Mouse (Mus musculus) heart, embryonic 11.5 days (tissue): ENCODE results near the gene Pou2f1. TPM values are rescaled to one million over a fixed set of nuclear protein-coding genes. Genes with fewer than 3 reads are reported as not detected.

Source experiments
- ATAC-seq: fragments of 200-750 bp; cut with Nextera tagmentation; replicated peaks from 2 replicates; pipeline ENCODE4 v1.8.0; 2017; ENCODE audit warnings: moderate library complexity; ENCODE audit not compliant: insufficient number of reproducible peaks, low FRiP score, low TSS enrichment
- H3K27ac ChIP-seq: fragments of 300-500 bp; sonication (generic); 2 replicates; pipeline ENCODE4 v1.5.1; 2014; ENCODE audit warnings: mild to moderate bottlenecking, low read depth, low read length
- H3K27me3 ChIP-seq: fragments of 300-500 bp; sonication (generic); 2 replicates; pipeline ENCODE4 v1.6.1; 2014; ENCODE audit warnings: mild to moderate bottlenecking, low read length, mixed read lengths; ENCODE audit not compliant: control insufficient read depth, insufficient read depth
- H3K36me3 ChIP-seq: fragments of 300-500 bp; sonication (generic); 2 replicates; pipeline ENCODE4 v1.6.1; 2014; ENCODE audit warnings: mild to moderate bottlenecking, low read length, moderate library complexity, mixed read lengths; ENCODE audit not compliant: control insufficient read depth, insufficient read depth
- H3K4me1 ChIP-seq: fragments of 300-500 bp; sonication (generic); 2 replicates; pipeline ENCODE4 v1.6.1; 2014; ENCODE audit warnings: low read length; ENCODE audit not compliant: control insufficient read depth, insufficient read depth
- H3K4me2 ChIP-seq: fragments of 300-500 bp; sonication (generic); 2 replicates; pipeline ENCODE4 v1.6.1; 2014; ENCODE audit warnings: mild to moderate bottlenecking, moderate library complexity
- H3K4me3 ChIP-seq: fragments of 300-500 bp; sonication (generic); 2 replicates; pipeline ENCODE4 v1.5.1; 2014; ENCODE audit warnings: low read depth, low read length
- H3K9ac ChIP-seq: fragments of 300-500 bp; sonication (generic); 2 replicates; pipeline ENCODE4 v1.6.1; 2014; ENCODE audit warnings: mild to moderate bottlenecking, low read depth, low read length, moderate library complexity
- H3K9me3 ChIP-seq: fragments of 300-500 bp; sonication (generic); replicated peaks from 2 replicates; pipeline ENCODE4 v1.6.1; 2016; ENCODE audit warnings: low read length; ENCODE audit not compliant: control insufficient read depth
- WGBS: fragments of 180-500 bp; shearing (Covaris S2); extraction: QIAGEN DNeasy Blood & Tissue Kit; methylation state at CpG from one replicate; pipeline ENCODE4 v1.1.7; 2014; ENCODE audit not compliant: insufficient replicate concordance; 5-methylcytosine and 5-hydroxymethylcytosine counted together
- polyA plus RNA-seq: library from polyadenylated mRNA; unstranded; fragments of >200 nt; fragmentation: Nextera tagmentation; extraction: Ambion mirVana; gene quantifications from 2 replicates; pipeline ENCODE4 v1.2.1, GENCODE M21; 2014

Pou2f1 gene
- polyA plus RNA-seq, 1 experiment from 2014 or later = 16.7 TPM

DNA sequence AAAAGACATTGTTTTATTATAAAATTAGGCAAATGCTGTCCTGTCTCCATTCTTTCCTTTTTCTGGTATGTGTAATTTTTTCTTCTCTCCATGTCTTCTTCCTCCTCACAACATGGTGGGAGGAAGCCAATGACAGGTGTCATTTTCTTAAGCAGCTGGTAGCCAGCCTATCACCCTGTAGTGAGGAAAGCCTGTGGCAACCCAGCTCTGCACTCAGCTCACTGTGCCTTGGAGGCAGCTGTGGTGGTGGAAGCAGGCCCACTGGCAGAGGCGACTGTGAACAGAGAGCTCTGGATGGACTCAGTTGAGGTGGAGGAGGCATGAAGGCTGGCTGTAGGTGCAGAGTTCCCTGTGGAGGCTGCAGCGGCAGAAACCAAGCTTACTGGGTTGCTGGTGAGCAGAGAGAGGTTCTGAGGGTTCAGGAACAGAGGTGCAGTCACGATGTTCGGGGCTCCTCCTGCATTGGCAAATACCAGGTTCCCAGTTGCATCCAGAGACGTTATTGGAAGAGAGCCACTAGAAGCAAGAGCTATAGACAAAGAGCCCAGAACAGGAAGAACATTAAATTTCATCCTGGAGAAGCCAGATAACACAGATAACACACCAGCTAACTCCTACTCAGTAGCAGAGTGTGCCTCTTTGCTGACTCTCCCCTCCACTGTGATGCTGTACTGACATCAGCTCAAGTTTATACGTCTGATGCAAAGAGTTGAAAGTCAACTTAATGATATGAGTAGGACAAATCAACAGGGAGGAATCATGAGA is 126.8 kb downstream of the Pou2f1 start:
- Histone ChIP-seq H3K4me1 (peaks cover 5% of the 10 kb centered on the region), H3K4me2 (no peak overlapping the region), H3K36me3 (peaks cover 6% of the 10 kb centered on the region), H3K9me3 (no peaks in the 10 kb centered on the region), H3K4me3 (no peak overlapping the region), H3K27me3 (no peaks in the 10 kb centered on the region), H3K9ac (no peak overlapping the region), H3K27ac (no peak overlapping the region)
- WGBS = 75% methylated on average over 6 of the region's 6 CpGs
- no peak for ATAC-seq

DNA sequence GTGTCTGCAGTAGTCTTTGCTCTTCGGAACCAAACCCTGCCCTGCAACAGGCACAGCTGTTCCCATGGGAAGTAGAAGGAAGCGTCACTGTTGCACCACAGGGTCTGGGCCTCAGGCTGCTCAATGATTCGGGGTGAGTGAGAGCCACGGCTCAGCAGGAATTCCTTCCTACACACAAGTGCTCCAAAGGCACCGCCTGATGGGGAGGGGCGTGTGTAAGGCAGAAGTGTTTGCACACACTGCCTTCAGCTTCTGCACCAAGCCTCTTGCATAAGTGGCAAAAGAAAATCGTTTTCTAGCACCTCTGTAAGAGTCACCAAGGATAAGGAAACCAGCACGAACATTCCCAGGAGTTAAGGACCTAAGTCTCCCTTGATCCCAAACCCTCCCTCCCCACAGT is 127.8 kb downstream of the Pou2f1 start:
- Histone ChIP-seq H3K27me3 (no peaks in the 10 kb centered on the region), H3K4me2 (no peak overlapping the region), H3K9ac (no peak overlapping the region), H3K27ac (no peak overlapping the region), H3K36me3 (peaks cover 2% of the 10 kb centered on the region; the same call in 1 of the 2 replicates), H3K9me3 (no peaks in the 10 kb centered on the region), H3K4me3 (no peak overlapping the region), H3K4me1 (peaks cover 5% of the 10 kb centered on the region)
- ATAC-seq = no peak
- WGBS = 43% methylated on average over 8 of the region's 8 CpGs

DNA sequence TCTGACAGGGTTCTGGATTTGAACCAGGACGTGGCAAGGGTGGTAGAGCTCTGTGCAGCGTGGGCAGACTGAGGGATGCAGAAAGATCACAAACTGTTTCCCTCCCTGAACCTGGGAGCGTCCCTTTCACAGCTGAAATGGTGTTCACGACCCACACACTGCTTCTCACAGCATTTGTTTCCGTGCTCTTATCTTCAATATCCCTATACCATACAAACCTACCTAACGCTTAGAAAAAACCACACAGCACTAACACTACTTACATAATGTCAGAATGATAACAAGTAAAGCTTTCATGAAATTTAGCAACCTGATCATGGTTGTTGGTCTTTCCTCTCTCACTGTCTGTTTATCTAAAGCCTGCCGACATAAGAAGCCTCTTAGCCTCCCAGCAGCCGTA is 133.8 kb downstream of the Pou2f1 start:
- Histone ChIP-seq H3K36me3 (no peaks in the 10 kb centered on the region), H3K9me3 (no peaks in the 10 kb centered on the region), H3K4me1 (peaks cover 6% of the 10 kb centered on the region; the same call in 1 of the 2 replicates), H3K9ac (no peak overlapping the region), H3K27ac (no peak overlapping the region), H3K4me2 (no peak overlapping the region), H3K4me3 (no peak overlapping the region), H3K27me3 (no peaks in the 10 kb centered on the region)
- no peak for ATAC-seq
- 69% methylated on average over 8 of the region's 8 CpGs for WGBS

DNA sequence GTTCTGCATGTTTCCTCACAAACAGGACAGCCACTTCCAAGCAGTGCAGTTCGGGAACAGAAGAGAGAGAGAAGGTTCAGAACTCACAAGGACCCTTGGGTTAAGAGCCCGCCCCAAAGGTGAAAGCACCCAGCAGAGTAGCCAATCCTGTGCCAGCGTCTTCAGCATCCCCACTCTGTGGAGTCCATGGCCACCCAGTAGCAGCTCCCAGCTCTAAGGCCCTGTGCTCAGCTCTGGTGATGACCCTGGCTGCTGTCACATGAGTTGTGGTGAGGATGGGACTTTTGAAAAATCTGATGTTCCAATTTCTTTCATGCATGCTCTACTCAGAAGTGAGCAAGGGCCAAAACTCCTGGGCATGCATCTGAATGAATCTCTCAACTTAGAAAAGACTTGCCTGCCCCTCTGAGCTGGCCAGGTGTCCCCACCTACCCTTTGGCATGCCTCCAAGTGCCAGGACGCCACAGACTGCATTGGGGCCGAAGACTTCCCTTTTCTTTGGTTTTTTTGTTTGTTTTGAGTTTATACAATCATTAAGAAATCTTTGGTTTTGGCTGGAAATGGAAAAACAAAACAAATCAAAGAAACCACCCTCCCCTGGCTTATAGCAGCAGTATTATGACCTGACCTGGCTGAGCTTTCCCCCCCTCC is 135.7 kb downstream of the Pou2f1 start:
- Histone ChIP-seq H3K4me1 (peaks cover 6% of the 10 kb centered on the region; the same call in 1 of the 2 replicates), H3K4me2 (no peak overlapping the region), H3K9me3 (no peaks in the 10 kb centered on the region), H3K36me3 (no peaks in the 10 kb centered on the region), H3K9ac (no peak overlapping the region), H3K27ac (no peak overlapping the region), H3K4me3 (no peak overlapping the region), H3K27me3 (no peaks in the 10 kb centered on the region)
- 72% methylated on average over 5 of the region's 5 CpGs for WGBS
- ATAC-seq = no peak

DNA sequence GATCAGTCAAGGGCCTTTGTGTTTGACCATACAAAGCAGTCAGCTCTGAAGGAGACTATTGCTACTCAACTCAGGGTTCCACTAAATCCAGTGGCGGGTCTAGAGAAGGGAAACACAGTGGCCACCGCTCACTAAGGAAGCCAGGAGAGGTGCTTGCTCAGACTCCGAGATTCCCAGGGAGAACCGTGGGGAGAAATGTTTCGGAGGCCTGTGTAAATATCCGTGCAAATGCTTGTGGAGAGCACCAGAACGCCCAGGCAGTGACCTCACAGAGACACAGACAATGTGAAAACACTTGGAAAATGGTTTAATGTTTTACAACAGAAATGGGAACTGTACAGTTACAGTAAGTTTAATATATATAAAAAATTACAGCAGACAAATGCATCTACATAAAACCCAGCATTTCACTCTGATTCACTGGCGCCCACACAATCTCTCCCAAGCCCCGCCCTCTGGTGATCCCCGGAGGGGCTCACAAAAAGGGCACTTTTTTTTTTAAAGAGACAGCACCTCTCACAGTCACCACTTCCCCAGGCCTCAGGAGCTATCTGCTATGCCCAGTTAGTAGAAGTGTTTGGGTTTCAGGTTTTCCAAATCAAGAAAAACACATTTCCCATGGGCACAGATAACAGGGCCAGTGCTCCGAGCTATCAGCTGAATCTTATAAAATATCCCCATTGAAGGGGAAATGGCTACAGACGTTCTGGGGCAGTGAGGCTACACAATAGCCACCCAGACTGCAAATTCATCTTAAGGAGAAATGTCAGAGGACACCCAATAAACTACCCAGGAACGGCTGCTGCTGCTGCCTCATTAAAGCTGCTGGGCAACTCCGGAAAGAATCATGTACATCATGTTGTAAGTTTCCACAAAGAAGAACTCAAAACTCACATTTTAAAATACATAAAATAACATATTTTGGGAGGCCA is 137.3 kb downstream of the Pou2f1 start:
- 44% methylated on average over 14 of the region's 14 CpGs for WGBS
- no peak overlapping the region for H3K4me3 ChIP-seq
- no peak for ATAC-seq
- no peak overlapping the region for H3K4me2 ChIP-seq
- H3K27ac ChIP-seq = peak overlapping the region; percentile 31; the same call in 1 of the 2 replicates
- peak overlapping the region; percentile 36; the same call in 1 of the 2 replicates for H3K9ac ChIP-seq
- H3K27me3 ChIP-seq = no peaks in the 10 kb centered on the region
- no peaks in the 10 kb centered on the region for H3K36me3 ChIP-seq
- H3K9me3 ChIP-seq = no peaks in the 10 kb centered on the region
- peaks cover 6% of the 10 kb centered on the region; the same call in 1 of the 2 replicates for H3K4me1 ChIP-seq

GRCm38 (mm10) chr1:165862059-165862458 is 140.4 kb downstream of the Pou2f1 start:
- Histone ChIP-seq H3K27me3 (no peaks in the 10 kb centered on the region), H3K9me3 (no peaks in the 10 kb centered on the region), H3K36me3 (no peaks in the 10 kb centered on the region), H3K4me3 (no peak overlapping the region), H3K4me1 (peaks cover 6% of the 10 kb centered on the region; the same call in 1 of the 2 replicates), H3K27ac (no peak overlapping the region), H3K4me2 (no peak overlapping the region), H3K9ac (no peak overlapping the region)
- ATAC-seq = no peak
- WGBS = 89% methylated on average over 7 of the region's 7 CpGs

- H3K4me2 ChIP-seq = no peak overlapping the region
- no peak overlapping the region for H3K27ac ChIP-seq
Measured at GRCm38 (mm10) chr1:165861235-165861609, 141.3 kb downstream of the Pou2f1 start.

More at GRCm38 (mm10) chr1:165861235-165861609, 141.3 kb downstream of the Pou2f1 start:
- H3K36me3 ChIP-seq = no peaks in the 10 kb centered on the region
- no peak overlapping the region for H3K9ac ChIP-seq
- WGBS = 81% methylated on average over 3 of the region's 3 CpGs
- no peak overlapping the region for H3K4me3 ChIP-seq
- no peak for ATAC-seq
- H3K27me3 ChIP-seq = no peaks in the 10 kb centered on the region
- H3K9me3 ChIP-seq = no peaks in the 10 kb centered on the region
- peaks cover 6% of the 10 kb centered on the region; the same call in 1 of the 2 replicates for H3K4me1 ChIP-seq
